Mouse (Mus musculus): ENCODE results near the gene Map4k1. TPM values are rescaled to one million over a fixed set of nuclear protein-coding genes. Genes with fewer than 3 reads are reported as not detected.

The Map4k1 gene
- polyA plus RNA-seq, 2 experiments: 6.4 to 9.3 TPM

- peak; percentile 74 for DNase-seq (ENCODE audit: low spot score)
- Histone ChIP-seq H3K36me3 (ENCODE audit: control insufficient read depth, insufficient read depth, low read length) (peaks cover 12% of the 10 kb centered on the region; the same call in 1 of the 2 replicates), H3K9ac (ENCODE audit: low read depth, low read length, severe bottlenecking) (peak overlapping the region; percentile 28), H3K9me3 (ENCODE audit: control insufficient read depth, low read length) (no peaks in the 10 kb centered on the region), H3K4me2 (replicated peaks; ENCODE audit: low read depth, low read length, severe bottlenecking) (peak overlapping the region; percentile 9), H3K27me3 (ENCODE audit: control insufficient read depth, insufficient read depth, low read length) (no peaks in the 10 kb centered on the region), H3K4me1 (ENCODE audit: control insufficient read depth, insufficient read depth, low read length) (peaks cover 79% of the 10 kb centered on the region), H3K27ac (replicated peaks; ENCODE audit: low read depth, low read length) (peak overlapping the region; percentile 81), H3K4me3 (replicated peaks; ENCODE audit: low read length) (no peak overlapping the region)
- 10% methylated on average over 10 of the region's 10 CpGs for WGBS
- no peak for TF ChIP-seq POLR2A (IDR thresholded peaks at IDR 0.05; ENCODE audit: borderline replicate concordance, extremely low read depth, insufficient read depth, insufficient read length)
- peak; percentile 76 for ATAC-seq (ENCODE audit: low FRiP score, low read depth)
These were observed 36.2 kb upstream of the Map4k1 start for GRCm38 (mm10) chr7:28945416-28946270.

GRCm38 (mm10) chr7:28946271-28946610 lies 35.6 kb upstream of the Map4k1 start:
- no peak for ATAC-seq (ENCODE audit: low FRiP score, low read depth)
- DNase-seq (ENCODE audit: low spot score): no peak

GRCm38 (mm10) chr7:28948746-28949145 lies 33.1 kb upstream of the Map4k1 start:
- no peak for TF ChIP-seq POLR2A (IDR thresholded peaks at IDR 0.05; ENCODE audit: borderline replicate concordance, extremely low read depth, insufficient read depth, insufficient read length)
- H3K4me2 ChIP-seq (replicated peaks; ENCODE audit: low read depth, low read length, severe bottlenecking): peak overlapping the region; percentile 26
- H3K9me3 ChIP-seq (ENCODE audit: control insufficient read depth, low read length): no peaks in the 10 kb centered on the region
- H3K36me3 ChIP-seq (ENCODE audit: control insufficient read depth, insufficient read depth, low read length): peaks cover 5% of the 10 kb centered on the region; the same call in 1 of the 2 replicates
- peaks cover 97% of the 10 kb centered on the region for H3K4me1 ChIP-seq (ENCODE audit: control insufficient read depth, insufficient read depth, low read length)
- DNase-seq (ENCODE audit: low spot score) (peak; percentile 41), ATAC-seq (ENCODE audit: low FRiP score, low read depth) (peak; percentile 13; the same call in 1 of the 2 replicates)
- H3K27me3 ChIP-seq (ENCODE audit: control insufficient read depth, insufficient read depth, low read length): no peaks in the 10 kb centered on the region
- peak overlapping the region; percentile 29 for H3K9ac ChIP-seq (ENCODE audit: low read depth, low read length, severe bottlenecking)
- H3K4me3 ChIP-seq (replicated peaks; ENCODE audit: low read length): peak overlapping the region; percentile 1; the same call in 1 of the 2 replicates
- WGBS: 48% methylated on average over 7 of the region's 7 CpGs
- H3K27ac ChIP-seq (replicated peaks; ENCODE audit: low read depth, low read length): peak overlapping the region; percentile 81

More at GRCm38 (mm10) chr7:28946271-28946610, 35.6 kb upstream of the Map4k1 start:
- H3K4me2 ChIP-seq (replicated peaks; ENCODE audit: low read depth, low read length, severe bottlenecking): peak overlapping the region; percentile 9; the same call in 1 of the 2 replicates
- no peak overlapping the region for H3K4me3 ChIP-seq (replicated peaks; ENCODE audit: low read length)
- WGBS: 11% methylated on average over 1 of the region's 1 CpGs
- H3K9ac ChIP-seq (ENCODE audit: low read depth, low read length, severe bottlenecking): 0 out of 2 replicates have a peak overlapping the region, but pooled peaks have one; percentile 9
- no peaks in the 10 kb centered on the region for H3K9me3 ChIP-seq (ENCODE audit: control insufficient read depth, low read length)
- no peaks in the 10 kb centered on the region for H3K27me3 ChIP-seq (ENCODE audit: control insufficient read depth, insufficient read depth, low read length)
- peaks cover 85% of the 10 kb centered on the region for H3K4me1 ChIP-seq (ENCODE audit: control insufficient read depth, insufficient read depth, low read length)
- TF ChIP-seq POLR2A (IDR thresholded peaks at IDR 0.05; ENCODE audit: borderline replicate concordance, extremely low read depth, insufficient read depth, insufficient read length): no peak
- H3K36me3 ChIP-seq (ENCODE audit: control insufficient read depth, insufficient read depth, low read length): peaks cover 16% of the 10 kb centered on the region
- peak overlapping the region; percentile 81 for H3K27ac ChIP-seq (replicated peaks; ENCODE audit: low read depth, low read length)

GRCm38 (mm10) chr7:28949298-28949697 lies 32.6 kb upstream of the Map4k1 start:
- no peaks in the 10 kb centered on the region for H3K27me3 ChIP-seq (ENCODE audit: control insufficient read depth, insufficient read depth, low read length)
- peak overlapping the region; percentile 29; the same call in 1 of the 2 replicates for H3K9ac ChIP-seq (ENCODE audit: low read depth, low read length, severe bottlenecking)
- peaks cover 5% of the 10 kb centered on the region; the same call in 1 of the 2 replicates for H3K36me3 ChIP-seq (ENCODE audit: control insufficient read depth, insufficient read depth, low read length)
- ATAC-seq (ENCODE audit: low FRiP score, low read depth): no peak
- no peaks in the 10 kb centered on the region for H3K9me3 ChIP-seq (ENCODE audit: control insufficient read depth, low read length)
- DNase-seq (ENCODE audit: low spot score): no peak
- WGBS: 65% methylated on average over 2 of the region's 2 CpGs
- no peak for TF ChIP-seq POLR2A (IDR thresholded peaks at IDR 0.05; ENCODE audit: borderline replicate concordance, extremely low read depth, insufficient read depth, insufficient read length)
- no peak overlapping the region for H3K4me3 ChIP-seq (replicated peaks; ENCODE audit: low read length)
- peaks cover 95% of the 10 kb centered on the region for H3K4me1 ChIP-seq (ENCODE audit: control insufficient read depth, insufficient read depth, low read length)
- peak overlapping the region; percentile 81 for H3K27ac ChIP-seq (replicated peaks; ENCODE audit: low read depth, low read length)
- H3K4me2 ChIP-seq (replicated peaks; ENCODE audit: low read depth, low read length, severe bottlenecking): peak overlapping the region; percentile 26; the same call in 1 of the 2 replicates

GRCm38 (mm10) chr7:28950346-28951037 lies 31.4 kb upstream of the Map4k1 start:
- no peaks in the 10 kb centered on the region for H3K27me3 ChIP-seq (ENCODE audit: control insufficient read depth, insufficient read depth, low read length)
- 55% methylated on average over 10 of the region's 10 CpGs for WGBS

More at GRCm38 (mm10) chr7:28950346-28951037, 31.4 kb upstream of the Map4k1 start:
- Histone ChIP-seq H3K27ac (replicated peaks; ENCODE audit: low read depth, low read length) (0 out of 2 replicates have a peak overlapping the region, but pooled peaks have one; percentile 9), H3K4me2 (replicated peaks; ENCODE audit: low read depth, low read length, severe bottlenecking) (no peak overlapping the region), H3K9ac (ENCODE audit: low read depth, low read length, severe bottlenecking) (no peak overlapping the region), H3K9me3 (ENCODE audit: control insufficient read depth, low read length) (no peaks in the 10 kb centered on the region), H3K36me3 (ENCODE audit: control insufficient read depth, insufficient read depth, low read length) (peaks cover 11% of the 10 kb centered on the region; the same call in 1 of the 2 replicates), H3K4me1 (ENCODE audit: control insufficient read depth, insufficient read depth, low read length) (peaks cover 88% of the 10 kb centered on the region), H3K4me3 (replicated peaks; ENCODE audit: low read length) (no peak overlapping the region)
- TF ChIP-seq POLR2A (IDR thresholded peaks at IDR 0.05; ENCODE audit: borderline replicate concordance, extremely low read depth, insufficient read depth, insufficient read length): no peak
- DNase-seq (ENCODE audit: low spot score): no peak
- no peak for ATAC-seq (ENCODE audit: low FRiP score, low read depth)
